Mouse (Mus musculus) large intestine, adult 2 months (tissue): ENCODE measurements around the gene Parva. TPM values are rescaled to one million over a fixed set of nuclear protein-coding genes. Genes with fewer than 3 reads are reported as not detected.
A peak's percentile ranks its signal among the peaks of the same experiment; 100 is the strongest.

Experiments
- DNase-seq: peaks from one replicate; pipeline ENCODE4 v3.0.0-alpha.2; 2012; ENCODE audit warnings: low read depth, low spot score
- WGBS: fragments of 180-500 bp; shearing (Covaris S2); methylation state at CpG from one replicate; pipeline ENCODE4 v1.1.7; 2018; 5-methylcytosine and 5-hydroxymethylcytosine counted together
- polyA plus RNA-seq: library from polyadenylated mRNA; depleted of rRNA; stranded (reverse); fragments of >200 nt; gene quantifications from 2 replicates; pipeline ENCODE4 v1.2.3, GENCODE M21; 2012; rRNA removed

Parva gene
- polyA plus RNA-seq = 33.1 and 34.6 TPM in 2 replicates

GRCm38 (mm10) chr7:112427357-112428157, at the start of gene Parva:
Gene Parva, plus strand, starts transcription at chr7:112427505.
- whole genome bisulfite sequencing = 2% methylated on average over 49 of the region's 49 CpGs
- no peak for DNase-seq

DNA sequence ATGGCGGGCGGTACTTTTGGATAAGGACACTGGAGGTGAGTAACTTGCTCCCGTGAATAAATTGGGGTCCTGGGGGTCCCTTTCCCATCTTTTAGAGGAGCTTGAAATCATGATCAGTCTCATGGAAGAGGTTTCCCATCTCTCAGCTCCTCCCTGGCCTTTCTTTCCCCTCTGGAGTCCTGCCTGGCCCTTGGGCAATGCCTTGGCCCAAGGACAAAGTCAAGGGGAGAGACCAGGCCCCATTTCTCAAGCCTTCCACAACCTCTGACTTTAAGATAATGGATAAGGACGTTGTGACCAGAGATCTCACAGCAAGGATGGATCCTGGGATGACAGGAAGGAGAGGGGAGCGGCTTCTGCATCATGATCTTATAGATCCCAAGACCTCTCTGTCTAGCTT, 49.2 kb upstream of the Parva start:
- 87% methylated on average over 5 of the region's 5 CpGs for WGBS
- DNase-seq = no peak

DNA sequence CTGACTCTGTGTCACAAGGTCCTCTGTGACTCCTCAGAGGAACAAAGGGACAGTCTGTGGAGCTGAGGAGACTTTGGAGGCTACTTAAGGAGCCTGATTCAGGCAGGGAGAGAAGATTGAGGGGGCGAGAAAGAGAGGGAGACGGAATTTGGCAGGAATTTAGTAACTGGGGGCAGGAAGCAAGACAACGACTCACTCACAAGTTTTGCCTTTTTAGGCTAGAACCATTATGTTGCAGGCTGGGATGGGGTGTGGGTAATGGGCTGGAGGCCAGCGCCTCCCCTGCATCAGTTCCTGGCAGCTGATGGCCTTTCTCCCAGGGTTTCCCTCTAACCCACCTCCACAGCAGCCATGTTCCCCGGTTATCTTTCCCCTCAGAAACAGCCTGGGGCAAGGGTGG, 48.8 kb upstream of the Parva start:
- no peak for DNase-seq
- 73% methylated on average over 5 of the region's 5 CpGs for WGBS

GRCm38 (mm10) chr7:112386521-112386920, 40.8 kb upstream of the Parva start:
- WGBS = 46% methylated on average over 5 of the region's 5 CpGs
- no peak for DNase-seq

DNA sequence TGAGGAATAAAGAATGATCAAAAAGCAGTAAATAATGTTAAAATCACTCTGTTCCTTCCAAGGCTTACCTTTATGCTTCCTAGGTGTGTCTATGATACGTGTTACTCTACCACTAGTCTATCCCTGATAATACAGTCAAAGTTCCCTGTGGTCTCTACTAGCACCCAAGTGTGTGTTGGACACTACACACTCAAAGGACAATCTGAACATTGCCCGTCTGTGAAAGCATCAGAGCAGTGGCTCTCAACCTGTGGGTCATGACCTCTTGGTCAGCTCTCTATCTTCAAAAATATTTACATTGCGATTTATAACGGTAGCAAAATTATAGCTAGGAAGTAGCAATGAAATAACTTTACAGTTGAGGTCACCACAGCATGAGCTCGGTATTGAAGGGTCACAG, 39.4 kb upstream of the Parva start:
- no peak for DNase-seq
- 58% methylated on average over 5 of the region's 5 CpGs for WGBS

- WGBS = 83% methylated on average over 5 of the region's 5 CpGs
- no peak for DNase-seq
These were observed 38.9 kb upstream of the Parva start for GRCm38 (mm10) chr7:112388363-112388875.

DNA sequence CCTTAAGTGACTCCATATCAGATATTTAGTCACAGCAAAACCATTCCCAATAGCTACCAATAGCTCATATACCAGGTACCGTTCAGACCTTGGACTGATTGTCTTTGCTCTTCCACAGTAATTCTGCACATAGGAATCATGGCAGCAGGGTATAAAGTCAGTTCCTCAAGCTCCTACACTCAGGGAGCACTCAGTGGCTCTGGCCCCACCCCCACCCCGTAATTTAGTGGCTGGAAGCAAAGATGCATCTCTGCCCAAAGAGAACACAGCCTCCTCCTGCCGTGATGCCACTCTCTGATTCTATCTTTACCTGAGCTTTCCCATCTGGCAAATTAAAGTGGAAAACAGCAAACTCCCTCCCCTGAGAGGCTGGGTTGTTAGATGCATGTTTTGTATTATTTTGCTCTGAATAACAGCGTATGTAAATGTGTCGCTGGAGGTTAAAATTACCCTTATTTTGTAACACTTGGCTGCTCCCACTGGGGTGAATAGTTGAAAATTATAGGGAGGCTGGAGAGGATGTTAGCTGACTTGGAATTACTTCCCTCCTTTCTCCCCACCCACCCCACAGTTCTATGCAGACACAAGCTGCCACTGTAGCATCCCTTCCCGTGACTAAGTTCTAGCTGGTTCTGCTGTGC, 37.6 kb upstream of the Parva start:
- WGBS = 15% methylated on average over 6 of the region's 6 CpGs
- no peak for DNase-seq

DNA sequence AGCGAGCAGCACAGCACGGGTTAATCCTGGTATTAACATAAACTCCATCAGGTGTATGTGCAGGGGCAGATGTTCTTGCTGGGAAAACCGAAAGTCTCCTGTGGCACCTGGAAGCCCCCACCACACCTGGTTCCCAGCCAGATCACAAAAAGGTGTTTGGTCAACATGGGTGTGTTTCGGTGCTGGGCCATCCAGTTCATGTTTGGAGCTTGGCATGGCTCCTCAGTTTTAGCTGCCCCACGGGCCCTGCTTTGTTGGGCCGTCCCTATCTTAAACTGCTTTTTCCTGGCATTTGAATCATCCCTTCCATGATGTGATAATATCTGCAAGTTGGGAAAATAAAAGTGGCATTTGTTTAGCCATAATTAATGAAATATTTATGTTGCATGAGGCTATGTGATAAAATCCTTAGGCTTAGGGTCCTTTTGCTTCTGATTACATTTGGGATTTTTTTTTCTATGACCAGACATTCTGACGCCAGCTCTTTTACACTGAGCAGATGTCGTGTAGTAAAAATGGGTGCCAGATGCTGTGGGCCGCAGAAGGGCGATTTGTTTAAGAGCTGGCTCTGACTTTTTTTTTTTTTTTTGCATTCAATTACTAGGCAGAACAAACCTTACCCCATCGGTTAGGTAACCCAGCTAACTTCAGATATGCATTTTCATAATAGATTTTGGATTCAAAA, 36.9 kb upstream of the Parva start:
- 8% methylated on average over 11 of the region's 11 CpGs for WGBS
- DNase-seq = no peak

- DNase-seq = no peak
- 31% methylated on average over 6 of the region's 6 CpGs for WGBS
These were observed 36.2 kb upstream of the Parva start for GRCm38 (mm10) chr7:112390937-112391605.

- DNase-seq = no peak
- WGBS = 85% methylated on average over 3 of the region's 3 CpGs
These were observed 29.5 kb upstream of the Parva start for GRCm38 (mm10) chr7:112397786-112398185.

DNA sequence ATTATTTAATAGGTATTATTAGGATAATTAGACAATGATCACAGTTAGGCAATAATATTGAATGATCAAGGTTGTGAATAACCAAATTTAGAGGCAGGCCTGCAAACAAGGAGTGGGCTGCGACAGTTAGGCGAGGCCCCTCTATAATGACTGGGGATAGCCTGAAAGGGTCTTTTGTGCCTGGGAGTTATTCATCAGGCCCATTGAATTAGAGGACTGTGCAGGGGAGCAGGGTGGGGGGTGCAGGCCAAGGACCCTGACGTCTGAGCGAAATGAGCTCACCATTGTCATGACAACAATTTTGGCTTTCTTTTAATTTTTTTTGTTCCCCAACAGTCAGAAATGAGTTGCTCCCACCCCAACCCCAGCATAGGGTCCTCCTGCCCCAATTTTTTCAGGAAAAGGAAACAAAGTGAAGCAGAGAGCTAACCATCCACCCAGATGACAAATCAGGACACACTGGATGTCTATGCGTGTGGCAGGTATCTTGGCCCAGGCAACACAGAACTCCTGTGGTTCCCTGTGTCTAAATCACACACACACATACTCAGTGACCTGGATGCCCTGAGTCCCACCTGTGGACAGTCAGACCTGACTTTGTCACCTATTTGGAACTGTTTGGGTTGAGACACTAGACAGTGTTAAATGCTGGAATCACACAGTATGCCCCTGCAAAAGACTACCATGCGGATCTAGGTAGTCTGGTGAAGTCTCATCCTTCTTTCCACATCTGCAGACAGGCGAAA, 27.7 kb upstream of the Parva start:
- WGBS = 82% methylated on average over 7 of the region's 7 CpGs

GRCm38 (mm10) chr7:112400175-112400574, 27.1 kb upstream of the Parva start:
- 36% methylated on average over 6 of the region's 6 CpGs for WGBS
- DNase-seq = peak; percentile 70

More for the DNA sequence above, 27.7 kb upstream of the Parva start:
- no peak for DNase-seq

DNA sequence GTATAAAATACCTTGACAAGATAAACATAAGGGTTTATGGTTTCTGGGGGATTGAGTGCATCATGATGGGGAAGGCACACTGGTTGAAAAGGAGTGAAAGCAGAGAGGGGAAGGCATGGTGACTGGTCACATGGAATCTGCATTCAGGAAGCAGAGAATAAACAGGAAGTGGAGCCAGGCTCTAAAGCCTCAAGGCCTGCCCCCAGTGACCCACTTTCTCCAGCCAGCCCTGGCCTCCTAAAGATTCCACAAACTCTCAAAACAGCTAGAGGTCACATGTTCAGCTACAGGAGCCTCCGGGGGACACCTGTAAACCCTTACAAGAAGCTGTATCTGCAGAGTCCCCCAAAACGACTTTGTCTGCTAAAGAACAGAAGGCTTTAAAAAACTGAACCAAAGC, 22.2 kb upstream of the Parva start:
- no peak for DNase-seq
- 32% methylated on average over 2 of the region's 2 CpGs for WGBS

GRCm38 (mm10) chr7:112405578-112405977, 21.7 kb upstream of the Parva start:
- no peak for DNase-seq
- WGBS = 16% methylated on average over 8 of the region's 8 CpGs

DNA sequence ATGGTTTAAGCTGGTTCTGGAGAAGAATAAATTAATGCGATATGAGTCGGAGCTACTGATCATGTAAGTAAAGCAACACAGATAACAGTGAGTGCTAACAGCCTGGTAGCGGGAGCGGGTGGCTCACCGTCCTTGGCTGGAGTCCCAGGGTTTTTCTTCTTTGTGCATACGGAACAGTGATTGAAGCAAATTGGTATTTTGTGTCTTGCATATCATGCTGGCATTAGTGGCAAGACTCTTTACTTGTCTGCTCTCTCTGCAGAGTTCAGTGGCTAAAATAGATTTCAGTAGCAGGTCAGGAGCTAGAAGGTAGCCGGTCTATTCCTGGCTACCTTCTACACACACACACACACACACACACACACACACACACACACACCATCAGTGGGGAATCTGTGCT, 19.7 kb upstream of the Parva start:
- WGBS = 54% methylated on average over 7 of the region's 7 CpGs
- DNase-seq = no peak

DNA sequence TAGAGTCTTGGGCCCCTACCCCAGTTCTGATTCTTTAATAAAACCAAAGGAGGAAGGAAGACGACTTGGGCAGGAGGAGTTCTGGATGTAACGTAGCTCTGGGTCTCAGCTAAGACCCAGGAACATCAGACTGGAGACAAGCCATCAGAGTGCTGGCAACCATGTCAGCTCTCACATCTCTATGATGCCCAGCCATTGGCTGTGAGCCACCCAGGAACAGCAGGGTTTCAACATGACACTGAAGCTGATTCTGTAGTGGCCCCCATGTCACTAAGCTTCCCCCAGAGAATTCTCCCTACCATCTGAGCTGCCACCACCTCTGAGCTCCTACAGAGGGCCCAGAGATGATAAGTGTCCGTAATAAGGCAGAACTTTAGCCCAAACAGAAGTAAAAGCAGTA, 17.3 kb upstream of the Parva start:
- 92% methylated on average over 3 of the region's 3 CpGs for WGBS
- DNase-seq = no peak

- no peak for DNase-seq
These were observed 14.0 kb upstream of the Parva start for GRCm38 (mm10) chr7:112413286-112413685.

DNA sequence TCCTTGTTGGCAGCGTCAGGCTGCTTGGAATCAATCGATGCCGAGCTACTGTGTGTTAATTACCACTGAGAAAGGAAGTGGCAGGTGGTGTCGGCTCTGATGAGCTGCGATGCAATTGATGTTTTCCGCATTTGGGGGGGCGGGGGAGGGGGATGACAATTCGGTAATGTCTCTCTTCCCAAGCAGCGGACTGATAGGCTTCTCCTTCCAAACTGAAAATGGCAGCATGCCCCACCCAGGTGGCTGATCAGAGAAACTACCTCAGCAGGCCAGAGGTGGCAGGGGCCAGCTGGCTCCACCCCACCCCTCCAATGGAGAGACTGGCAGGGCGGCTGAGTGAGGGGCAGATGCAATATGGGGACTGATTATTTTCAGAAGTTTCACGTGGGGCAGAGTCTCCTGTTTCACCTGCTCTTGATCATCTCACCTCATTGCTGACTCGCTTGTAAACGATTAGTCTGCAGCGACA, 11.2 kb upstream of the Parva start:
- DNase-seq = no peak
- 15% methylated on average over 14 of the region's 14 CpGs for WGBS

More at GRCm38 (mm10) chr7:112413286-112413685, 14.0 kb upstream of the Parva start:
- WGBS = 87% methylated on average over 6 of the region's 6 CpGs
